Mouse (Mus musculus): ENCODE measurements around the gene Fam189a2.

Gene Fam189a2

DNA sequence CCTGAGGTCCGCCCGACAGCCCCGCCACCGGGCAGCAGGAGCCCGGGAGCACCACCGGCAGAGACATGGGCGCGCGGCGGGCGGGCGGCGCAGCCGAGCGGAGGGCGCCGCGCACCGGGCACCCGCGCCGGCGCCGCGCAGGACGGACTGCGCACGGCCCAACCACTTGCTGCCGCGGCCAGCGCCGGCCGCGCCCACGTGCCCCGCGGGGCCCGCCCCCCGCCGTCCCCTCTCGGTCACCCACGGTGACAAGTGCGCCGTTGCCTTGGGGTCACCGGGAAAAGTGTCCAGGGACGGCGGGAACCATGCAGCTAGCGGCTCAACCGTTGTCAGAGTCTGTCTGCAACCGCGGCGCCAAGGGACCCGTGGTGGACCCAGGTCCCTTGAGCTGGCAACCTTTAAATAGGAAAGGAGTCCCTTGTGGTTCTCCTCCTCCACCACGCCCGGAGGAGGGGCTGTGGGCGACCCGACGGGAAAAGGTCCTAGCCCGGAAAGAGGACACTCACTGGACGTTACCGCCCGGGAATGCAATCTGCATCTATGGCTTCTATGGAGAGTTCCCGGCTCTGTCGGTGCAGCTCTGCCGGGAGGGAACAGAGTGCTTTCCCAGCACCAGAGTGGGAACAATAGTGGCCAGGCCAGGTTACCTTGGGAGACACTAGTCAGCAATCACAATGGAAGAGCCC is at the start of gene Fam189a2:
Gene Fam189a2, minus strand, starts transcription at position 149 of the 686 bp plus-strand sequence.
- no peak for DNase-seq

GRCm38 (mm10) chr19:24077658-24078057 is 46.8 kb upstream of the Fam189a2 start:
- no peak for DNase-seq

GRCm38 (mm10) chr19:24076536-24076935 is 45.7 kb upstream of the Fam189a2 start:
- no peak for DNase-seq

DNA sequence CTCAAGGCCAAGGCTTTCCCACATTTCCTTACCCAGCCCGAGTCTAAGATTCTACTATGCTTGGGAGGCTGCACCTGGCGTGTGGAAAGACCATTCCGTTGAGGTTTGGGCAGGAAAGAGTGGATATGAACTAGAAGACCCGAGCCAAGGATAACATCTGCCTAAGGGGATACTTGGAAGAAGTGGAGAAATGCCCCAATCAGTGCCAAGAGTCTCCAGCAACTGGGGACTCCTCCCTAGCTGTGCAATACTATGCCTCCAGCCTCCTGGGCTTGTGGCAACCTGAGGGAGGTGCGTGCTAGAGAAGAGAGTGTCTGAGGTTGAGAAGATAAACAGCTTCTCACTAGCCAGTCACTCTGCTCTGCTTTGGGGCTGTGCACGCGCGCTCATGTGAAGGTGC is 45.1 kb upstream of the Fam189a2 start:
- no peak for DNase-seq

DNA sequence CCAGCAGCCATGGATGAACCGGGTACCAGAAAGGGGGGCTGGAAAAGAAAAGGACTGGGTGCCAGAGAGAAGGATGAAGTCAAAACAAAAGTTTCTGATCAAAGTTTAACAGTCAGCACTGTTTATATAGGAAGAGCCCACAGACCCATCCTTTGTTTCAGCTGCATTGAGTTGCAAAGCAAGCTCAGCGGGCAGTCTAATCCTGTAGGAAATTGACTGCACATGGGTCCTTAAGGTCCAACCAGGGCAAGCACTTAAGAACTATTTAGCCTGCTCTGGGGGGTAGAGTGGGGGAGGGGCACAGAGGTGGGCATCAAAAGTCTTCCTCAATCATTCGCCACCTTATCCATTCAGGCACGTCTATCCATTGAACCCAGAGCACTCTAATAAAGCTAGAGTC is 42.3 kb upstream of the Fam189a2 start:
- DNase-seq, result no peak

DNA sequence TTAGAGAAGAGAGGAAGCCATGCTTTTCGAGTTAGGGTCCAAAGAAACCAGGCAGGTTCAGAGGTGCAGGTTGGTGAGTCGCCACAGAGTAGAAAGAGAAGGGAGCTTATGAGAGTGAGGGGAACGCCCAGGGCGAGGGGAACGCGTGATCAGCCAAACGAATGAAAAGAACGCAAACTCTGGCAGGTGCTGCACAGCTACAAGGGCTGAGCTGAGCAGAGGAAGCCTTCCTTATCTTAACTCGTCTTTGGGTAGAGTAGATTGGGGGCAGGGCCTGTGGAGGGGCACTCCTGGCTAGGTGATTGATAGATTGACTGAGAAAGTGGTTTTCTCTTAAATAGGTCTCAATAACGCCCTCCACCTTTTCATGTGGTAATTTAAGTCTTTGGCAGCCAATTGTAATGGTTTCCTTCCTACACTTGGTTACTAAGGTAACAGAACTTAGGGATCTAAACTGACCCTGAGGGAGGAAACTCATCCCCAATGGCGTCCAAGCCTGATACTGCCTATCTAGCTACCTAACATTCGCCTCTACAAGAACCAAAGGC is 33.6 kb upstream of the Fam189a2 start:
- no peak for DNase-seq

- no peak for DNase-seq
Observed at GRCm38 (mm10) chr19:24063585-24063984, 32.8 kb upstream of the Fam189a2 start.

- DNase-seq, result no peak
Observed at GRCm38 (mm10) chr19:24058851-24059250, 28.0 kb upstream of the Fam189a2 start.

- no peak for DNase-seq
Observed at GRCm38 (mm10) chr19:24058021-24058420, 27.2 kb upstream of the Fam189a2 start.

GRCm38 (mm10) chr19:24056880-24057279 is 26.1 kb upstream of the Fam189a2 start:
- DNase-seq, result no peak

DNA sequence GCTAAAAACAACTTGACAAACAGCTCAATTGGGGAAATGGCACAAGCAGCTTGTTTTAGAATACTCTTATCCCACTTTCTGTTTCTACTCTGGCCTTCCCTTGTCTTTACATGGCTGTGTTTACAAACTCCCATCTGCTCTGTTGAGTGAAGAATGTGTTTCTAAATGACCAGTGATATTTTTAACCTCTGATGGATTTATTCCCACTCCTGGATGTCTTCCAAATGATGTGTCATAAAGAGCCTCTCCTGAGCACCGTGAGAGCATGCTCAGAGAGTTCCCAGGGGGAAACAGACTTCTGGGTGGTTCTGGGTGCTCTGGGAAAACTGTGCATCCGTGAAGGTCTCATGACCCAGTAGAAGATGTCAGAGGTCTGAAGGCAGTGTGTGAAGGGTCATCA is 24.1 kb upstream of the Fam189a2 start:
- no peak for DNase-seq

GRCm38 (mm10) chr19:24054265-24054664 is 23.4 kb upstream of the Fam189a2 start:
- DNase-seq, result no peak

DNA sequence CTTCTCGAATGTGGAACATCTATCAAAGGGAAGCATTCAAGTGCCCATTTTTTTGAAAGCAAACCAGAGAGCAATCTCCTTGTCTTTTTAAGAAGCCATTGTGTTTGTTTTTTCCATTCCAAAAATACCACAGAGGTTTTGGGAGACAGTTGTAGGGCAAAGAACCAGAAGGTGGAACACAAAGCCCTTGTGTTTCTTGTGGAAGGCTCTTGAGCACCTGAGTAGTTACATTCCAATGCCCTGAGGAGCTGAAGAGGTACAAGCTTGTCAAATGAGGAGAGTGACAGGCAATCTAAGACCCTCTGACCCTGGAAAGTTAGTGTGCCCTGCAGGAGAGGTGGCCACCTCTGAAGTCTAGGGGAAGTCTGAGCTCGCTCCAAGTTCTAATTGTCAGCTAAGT is 19.7 kb upstream of the Fam189a2 start:
- DNase-seq, result no peak

GRCm38 (mm10) chr19:24049329-24049728 is 18.5 kb upstream of the Fam189a2 start:
- DNase-seq, result no peak

DNA sequence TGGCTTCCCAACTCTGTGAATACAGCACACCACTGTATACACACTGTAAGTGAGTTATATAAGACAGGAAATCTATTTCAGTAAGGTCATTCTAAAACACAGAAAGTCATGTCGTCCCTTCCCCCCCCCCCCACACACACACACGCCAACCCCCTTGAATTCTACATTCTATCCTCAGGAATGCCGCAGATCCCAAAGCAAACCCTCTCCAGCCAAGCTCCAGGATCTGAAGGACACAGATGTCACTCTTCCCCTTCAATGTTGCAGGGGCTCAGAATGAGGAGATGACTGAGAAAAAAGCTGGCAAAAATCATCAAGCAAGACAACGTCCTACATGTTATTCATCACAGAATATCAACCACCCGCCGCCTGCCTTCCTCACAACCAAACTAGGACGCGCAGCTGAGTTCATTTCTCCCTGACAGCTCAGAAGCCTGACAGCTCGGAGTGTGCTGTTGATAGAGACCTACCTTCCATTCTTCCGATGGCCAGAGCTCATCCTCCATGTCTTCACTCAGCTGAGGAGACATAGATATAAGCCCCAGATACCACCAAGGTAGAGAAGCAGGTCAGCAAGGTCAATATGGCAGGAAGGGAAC is 15.7 kb upstream of the Fam189a2 start:
- DNase-seq, result no peak

- DNase-seq, result no peak
Observed at GRCm38 (mm10) chr19:24042387-24042786, 11.6 kb upstream of the Fam189a2 start.

GRCm38 (mm10) chr19:24039061-24039853 is 8.4 kb upstream of the Fam189a2 start:
- DNase-seq, result no peak

DNA sequence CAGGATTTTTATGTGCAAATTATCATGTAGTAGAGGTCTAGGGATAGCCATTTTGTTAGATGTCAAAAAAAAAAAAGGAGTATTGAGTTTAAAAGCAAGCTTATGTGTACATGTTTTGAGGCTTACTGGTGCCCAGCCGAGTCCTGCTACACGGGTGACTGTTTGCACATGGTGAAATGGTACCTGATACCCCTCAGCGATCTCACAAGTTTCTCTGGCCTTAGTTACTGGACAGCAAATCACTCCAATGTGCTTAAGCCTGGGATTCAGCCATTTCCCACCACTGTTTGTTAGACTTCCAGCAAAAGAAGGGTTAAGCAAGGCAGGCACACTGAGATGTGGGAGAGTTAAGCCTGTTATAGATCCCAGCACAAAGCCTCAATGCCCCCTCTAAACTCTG is 3.5 kb upstream of the Fam189a2 start:
- no peak for DNase-seq

GRCm38 (mm10) chr19:24032654-24033236 is 1.9 kb upstream of the Fam189a2 start:
- DNase-seq, result no peak

DNA sequence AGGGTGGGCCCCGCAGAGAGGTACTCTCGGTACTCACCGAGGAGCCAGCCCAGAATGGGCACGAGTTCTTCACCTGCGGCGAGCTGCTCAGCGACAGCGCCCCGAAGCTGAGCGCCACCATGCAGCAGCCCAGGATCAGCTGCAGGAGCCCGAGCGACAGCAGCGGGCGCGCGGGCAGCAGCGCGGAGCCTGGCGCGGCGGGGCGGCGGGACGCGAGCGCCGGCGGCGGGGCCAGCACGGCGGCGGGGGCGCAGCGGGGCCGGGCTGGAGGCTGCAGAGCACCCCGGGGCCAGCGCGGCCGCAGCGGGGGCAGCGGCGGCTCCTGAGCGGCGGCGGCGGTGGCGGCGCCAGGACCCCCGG is 328 bp downstream of the Fam189a2 start:
- DNase-seq, result no peak

DNA sequence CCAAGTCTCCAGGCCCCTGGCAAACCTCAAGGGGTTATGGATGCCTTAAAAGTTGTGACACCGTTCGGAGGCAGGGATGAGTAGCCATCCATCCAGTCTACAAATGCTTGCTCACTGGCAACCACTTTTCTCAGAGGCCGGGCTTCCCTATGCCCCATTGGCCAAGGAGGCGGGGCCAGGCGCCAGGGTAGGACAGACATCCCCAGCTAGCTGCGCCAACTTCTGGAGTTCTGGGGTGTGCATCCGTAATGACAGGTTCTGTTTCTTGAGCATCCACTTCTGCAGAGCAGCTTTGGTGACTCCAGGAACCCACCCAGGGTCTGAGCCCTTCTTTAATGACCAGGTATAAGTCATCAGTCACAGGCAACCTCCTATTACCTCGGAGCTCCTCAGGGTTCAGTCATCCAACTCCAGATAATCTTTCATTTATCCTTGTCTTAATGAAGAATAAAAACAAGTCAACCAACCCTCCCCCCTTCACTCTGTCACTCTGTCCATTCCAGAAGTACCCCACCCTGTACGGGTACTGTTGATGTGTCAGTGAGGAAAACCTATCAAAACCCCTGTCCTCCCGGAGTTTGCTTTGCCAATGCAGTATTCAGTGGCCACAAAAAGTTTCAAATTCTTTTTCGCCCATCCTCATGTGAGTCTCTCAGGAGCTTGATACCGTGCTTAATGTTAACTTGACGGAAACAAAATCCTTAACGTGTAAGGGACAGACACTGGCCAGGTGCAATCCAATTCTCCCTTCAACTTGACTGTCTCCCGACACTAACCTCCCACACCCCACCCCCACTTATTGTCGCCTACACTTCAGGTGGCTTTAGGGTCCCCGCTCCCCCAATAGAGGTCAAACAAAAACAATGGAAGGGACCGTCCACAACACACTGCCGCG is 956 bp downstream of the Fam189a2 start:
- no peak for DNase-seq

- DNase-seq, result no peak
Observed at GRCm38 (mm10) chr19:24025876-24026275, 4.9 kb downstream of the Fam189a2 start.
